Mouse (Mus musculus) thymus, postnatal 25 days (tissue): ENCODE results near the gene B9d2.
"Not testable (repeated sequence)": the region's sequence is repeated elsewhere in the genome, so short reads cannot be mapped to it uniquely, and the experiment has no call there.

Source experiments
- DNase-seq: peaks from one replicate; pipeline ENCODE4 v3.0.0; 2022

The B9d2 gene

GRCm38 (mm10) chr7:25704716-25705364 lies 24.3 kb downstream of the B9d2 start:
- no peak for DNase-seq

DNA sequence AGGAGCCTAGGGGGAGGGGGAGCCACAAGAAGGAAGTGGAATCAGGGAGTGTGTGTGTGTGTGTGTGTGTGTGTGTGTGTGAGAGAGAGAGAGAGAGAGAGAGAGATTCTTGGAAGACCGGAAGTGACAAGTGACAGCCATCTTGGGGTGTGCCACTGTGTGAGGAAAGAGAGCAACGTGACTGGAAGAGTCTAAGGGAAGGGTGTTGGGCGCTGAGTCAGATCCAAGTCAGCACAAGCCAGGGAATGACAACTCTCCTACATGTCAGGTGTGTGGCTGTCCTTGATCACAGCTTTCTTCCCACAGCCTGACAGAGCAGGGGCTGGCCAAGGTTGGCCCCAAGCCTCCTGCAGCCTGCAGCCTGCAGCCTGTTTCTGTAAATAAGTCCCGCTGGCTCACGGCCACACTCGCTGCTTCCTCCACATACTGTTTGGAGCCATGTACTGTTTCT lies 25.2 kb downstream of the B9d2 start:
- no peak for DNase-seq

DNA sequence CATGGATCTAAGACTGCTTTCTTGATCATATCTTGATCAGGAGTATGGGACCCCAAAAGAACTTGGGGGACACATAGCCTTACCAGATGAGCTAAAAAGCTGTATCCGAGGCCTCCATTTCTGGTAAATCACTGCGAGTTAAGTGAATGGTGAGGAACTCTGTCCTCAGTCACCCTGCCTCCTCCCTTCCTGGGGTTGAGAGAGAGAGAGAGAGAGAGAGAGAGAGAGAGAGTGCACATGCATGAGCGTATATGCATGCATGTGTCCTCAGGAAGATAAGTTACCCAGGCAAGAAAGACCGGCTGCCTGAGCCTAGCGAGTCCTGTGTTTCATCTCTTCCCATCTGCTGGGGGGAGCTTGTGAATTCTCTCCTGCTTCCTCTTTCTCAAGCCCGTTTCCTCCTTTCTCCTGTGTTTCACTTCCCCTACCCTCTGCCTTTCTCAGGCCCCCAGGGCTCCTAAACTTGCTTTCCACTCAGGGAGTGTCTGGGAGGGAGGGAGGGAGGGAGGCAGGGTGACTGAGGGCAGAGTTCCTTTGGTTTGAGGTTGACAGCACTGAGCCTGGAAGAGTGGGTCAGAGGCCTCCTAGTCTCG lies 26.1 kb downstream of the B9d2 start:
- no peak for DNase-seq

DNA sequence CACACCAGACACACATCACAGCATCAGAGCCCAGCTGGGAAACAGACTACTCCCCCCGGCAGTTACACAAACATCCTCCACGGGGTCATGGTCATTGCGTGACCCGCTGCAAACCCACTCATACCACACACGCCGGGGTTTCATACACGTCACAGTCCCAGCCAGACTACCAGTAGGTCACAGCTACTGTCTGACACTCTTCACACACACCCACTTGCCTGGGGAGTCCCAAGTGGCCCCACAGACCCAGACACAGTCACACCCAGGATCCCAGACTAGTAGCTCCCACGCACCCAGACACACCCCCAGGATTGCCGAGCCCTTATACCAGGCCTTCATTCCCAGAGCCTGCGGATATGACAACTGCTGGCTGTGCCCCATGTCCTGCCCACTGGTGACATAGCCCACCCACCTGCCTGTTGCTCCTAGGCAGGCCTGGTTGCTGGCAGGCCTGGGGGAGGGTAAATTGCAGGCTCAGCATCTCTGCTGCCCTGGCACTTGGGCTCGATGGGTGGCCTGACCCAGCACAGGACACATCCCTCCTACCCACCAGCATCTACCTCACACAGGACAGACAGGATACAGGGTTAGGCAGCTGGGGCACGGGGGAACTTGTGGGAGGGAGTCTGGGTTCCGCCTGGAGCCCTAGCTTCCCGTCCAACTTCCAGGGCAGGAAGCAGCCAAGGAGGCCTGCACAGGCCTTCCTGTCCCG lies 27.2 kb downstream of the B9d2 start:
- DNase-seq = no peak

DNA sequence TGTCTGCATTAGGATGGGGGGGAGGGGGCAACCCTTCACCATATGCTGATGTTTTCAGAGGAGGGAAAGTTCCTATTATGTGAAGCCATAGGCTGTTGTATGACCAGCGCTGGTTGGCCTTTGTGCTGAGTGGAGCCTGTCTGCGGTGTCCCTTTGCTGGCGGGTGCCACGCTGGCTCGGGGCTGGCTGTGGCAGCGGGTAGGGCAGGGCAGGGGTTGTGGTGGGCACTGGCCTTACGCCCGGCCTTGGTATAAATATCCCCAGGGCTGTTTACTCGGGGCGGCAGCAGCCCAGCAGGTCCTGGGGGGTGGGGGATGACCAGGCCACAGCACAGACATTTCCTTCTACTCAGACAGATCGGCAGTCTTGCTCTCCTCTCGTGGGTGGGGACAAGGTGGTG lies 29.4 kb downstream of the B9d2 start:
- no peak for DNase-seq

- DNase-seq = no peak
Observed at GRCm38 (mm10) chr7:25710519-25711130, 30.0 kb downstream of the B9d2 start.

DNA sequence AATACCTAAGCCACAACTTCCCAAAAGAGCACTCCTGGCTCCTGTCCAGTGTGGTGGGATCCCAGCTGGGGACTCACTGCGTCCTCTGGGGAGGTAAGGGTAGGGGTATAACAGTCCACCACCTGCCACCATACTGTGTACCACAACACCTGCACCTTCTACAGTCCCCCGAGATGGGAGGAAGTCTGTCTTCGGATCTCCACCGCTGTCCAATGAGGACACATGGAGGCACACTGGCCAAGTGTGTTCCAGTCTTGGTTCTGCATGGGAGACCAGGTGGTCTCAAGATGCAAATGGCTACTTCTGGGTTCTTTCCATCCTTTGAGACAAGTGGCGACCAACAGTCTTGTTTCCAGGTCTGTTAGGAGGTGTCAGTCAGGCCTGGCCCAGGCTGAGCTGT lies 30.6 kb downstream of the B9d2 start:
- no peak for DNase-seq

GRCm38 (mm10) chr7:25711731-25712197 lies 31.2 kb downstream of the B9d2 start:
- DNase-seq = no peak

GRCm38 (mm10) chr7:25712801-25713200 lies 32.2 kb downstream of the B9d2 start:
- no peak for DNase-seq

GRCm38 (mm10) chr7:25714581-25714980 lies 34.0 kb downstream of the B9d2 start:
- DNase-seq = no peak

DNA sequence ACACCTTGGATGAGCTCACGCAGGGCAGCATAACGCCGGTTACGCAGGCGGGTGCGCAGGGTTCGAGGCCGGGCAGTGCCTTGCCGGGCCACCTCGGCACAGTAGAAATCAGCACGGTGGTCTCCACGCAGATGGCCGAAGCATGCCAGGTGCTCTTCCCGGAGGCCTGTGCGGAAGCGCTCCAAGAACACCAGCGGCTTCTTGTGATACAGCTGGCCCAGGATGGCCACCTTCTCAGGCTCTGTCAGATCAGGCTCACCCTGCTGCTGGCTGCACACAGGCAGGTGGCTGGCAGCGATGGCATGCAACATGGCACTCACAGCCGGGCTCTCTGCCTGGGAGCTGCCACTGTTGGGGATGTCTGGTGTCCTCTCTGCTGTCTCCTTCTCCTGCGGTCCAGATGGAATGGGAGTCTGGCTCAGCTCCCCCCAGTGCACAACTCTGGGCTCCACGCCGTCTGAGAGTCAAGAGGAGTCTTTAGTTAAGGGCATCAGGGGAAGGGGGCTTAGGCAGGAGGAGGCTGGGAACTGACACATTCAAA lies 35.2 kb downstream of the B9d2 start:
- DNase-seq = no peak

DNA sequence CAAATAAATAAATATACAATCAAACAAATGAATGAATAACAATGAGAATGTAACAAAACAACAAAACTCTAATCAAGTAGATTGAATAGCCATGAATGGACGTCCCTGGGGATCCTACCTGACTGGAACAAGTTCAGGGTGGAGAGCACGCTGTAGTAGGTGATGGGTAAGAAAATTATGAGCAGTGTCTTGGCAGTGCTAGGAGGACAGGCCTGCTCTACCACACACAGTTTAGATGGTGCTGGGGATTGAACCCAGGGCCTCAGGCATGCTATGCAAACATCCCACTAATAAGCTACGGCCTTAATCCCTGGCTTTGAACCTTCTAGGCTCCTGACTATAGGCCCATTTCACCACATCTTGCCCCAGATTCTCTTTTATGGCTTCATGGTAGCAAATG lies 36.9 kb downstream of the B9d2 start:
- no peak for DNase-seq

DNA sequence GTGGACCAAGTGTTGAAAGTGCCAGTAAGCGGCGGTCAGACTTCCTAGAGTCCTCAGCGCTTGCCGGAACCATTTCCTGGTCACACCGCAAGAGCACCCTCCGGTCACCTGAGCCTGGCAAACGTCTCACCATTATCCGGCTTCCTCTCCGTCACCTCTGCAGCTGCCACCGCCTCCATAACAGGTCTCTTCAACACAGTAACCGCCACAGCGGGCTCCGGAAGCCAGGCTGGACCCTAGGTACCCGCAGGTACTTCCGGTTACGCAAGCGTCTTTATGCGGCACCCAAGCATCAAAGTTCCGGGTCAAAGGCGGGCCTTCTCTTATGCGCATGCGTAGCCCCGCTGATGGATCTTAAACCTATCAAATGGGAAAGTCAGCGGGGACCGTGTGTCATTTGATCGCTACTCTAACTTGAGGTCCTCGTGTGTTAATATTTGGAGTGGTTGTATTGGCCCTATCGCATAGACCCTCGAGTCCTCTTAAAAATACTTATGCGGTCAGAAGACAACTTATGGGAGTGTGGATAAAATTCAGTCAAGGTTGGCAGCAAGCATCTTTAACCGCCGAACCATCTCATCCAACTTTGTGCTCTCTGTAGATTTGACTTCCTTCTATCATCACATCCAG lies 38.3 kb downstream of the B9d2 start, which contains the start of gene Ccdc97:
Gene Ccdc97 (minus strand): TSS at position 301 of the 630 bp plus-strand sequence.
- DNase-seq = peak; percentile 91

DNA sequence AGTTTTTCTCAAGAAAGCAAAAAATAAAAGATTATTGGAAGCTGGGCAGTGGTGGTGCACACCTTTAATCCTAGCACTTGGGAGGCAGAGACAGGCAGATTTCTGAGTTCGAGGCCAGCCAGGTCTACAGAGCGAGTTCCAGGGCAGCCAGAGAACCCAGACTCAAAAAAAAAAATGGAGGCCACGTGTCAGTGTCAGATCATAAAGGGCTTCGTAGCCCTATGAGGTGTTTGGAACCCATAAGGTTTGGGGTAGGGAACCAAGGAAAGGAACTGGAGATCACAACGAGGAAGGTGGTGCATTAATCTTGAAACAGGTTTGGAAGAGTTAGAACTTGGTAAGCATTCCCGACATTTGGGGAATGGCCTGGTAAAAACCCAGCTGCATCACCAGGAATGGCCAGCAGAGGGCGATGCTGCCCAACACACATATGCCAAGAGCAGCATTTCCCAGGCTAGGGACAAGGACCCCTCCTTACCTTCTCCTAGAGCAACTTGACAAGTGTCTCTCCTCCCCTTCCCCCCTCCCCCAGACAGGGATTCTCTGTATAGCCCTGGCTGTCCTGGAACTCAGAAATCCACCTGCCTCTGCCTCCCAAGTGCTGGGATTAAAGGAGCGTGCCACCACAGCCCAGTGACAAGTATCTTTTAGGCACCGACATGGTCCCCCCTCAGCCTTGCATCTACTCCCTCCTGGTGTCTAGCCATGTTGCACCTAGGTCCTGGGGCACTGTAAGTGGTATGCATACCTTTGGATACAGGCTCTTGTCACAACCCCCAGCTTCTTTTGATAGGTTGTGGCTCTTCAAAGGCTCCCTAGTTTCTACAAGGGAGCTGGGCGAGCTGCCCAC lies 39.4 kb downstream of the B9d2 start:
- peak; percentile 72 for DNase-seq

- no peak for DNase-seq
Observed at GRCm38 (mm10) chr7:25720760-25721159, 40.2 kb downstream of the B9d2 start.

- DNase-seq = not testable (repeated sequence)
Observed at GRCm38 (mm10) chr7:25721776-25722175, 41.2 kb downstream of the B9d2 start.

GRCm38 (mm10) chr7:25725886-25726285 lies 45.3 kb downstream of the B9d2 start:
- DNase-seq = no peak

GRCm38 (mm10) chr7:25727800-25728199 lies 47.2 kb downstream of the B9d2 start:
- no peak for DNase-seq

DNA sequence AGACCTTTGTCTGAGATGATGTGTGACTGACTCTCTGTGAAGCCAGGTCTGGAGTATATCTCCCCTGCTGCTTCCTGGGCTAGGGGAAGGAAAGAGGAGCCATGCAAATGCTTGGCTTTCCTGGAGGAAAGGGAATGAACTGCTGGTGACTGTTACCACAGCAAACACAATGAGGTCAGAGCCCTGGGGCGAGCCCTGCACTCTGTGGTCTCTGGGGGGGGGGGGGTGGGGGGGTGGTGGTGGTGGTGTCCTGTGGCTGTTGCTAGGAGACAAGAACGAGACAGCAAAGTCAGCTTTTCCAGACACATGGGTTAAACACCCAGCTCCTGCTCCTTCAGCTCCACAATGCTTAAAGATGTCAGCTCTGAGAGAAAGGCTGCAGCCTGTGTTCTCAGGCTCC lies 48.8 kb downstream of the B9d2 start:
- no peak for DNase-seq

DNA sequence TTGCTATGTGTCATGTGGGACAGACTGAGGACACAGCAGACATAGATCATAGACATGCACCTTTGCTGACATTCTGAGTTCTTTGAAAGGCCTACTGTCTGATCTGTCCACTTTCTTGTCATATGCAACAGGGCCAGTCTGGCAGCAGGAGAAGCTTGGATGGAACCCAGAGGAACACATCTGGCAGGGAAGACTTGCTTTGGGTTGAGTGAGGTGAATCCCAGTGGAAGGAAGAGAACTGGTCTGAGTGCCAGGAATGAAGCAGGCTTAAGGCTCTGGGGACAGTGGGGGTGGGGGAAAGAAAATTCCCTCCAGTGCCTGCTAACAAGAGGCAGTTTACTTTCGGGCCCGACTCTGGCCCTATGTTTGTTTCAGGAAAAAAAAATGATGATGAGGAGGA lies 49.3 kb downstream of the B9d2 start:
- no peak for DNase-seq

- DNase-seq = no peak
Observed at GRCm38 (mm10) chr7:25731294-25732055, 50.9 kb downstream of the B9d2 start.
